Mouse (Mus musculus): ENCODE measurements around the gene 1700069L16Rik. TPM values are rescaled to one million over a fixed set of nuclear protein-coding genes. Genes with fewer than 3 reads are reported as not detected.

Gene 1700069L16Rik
- polyA plus RNA-seq, 1 experiment from 2014 or later = not detected

GRCm38 (mm10) chr5:113652215-113652614, 72.4 kb downstream of the 1700069L16Rik start:
- H3K4me3 ChIP-seq = no peak overlapping the region
- no peak for ATAC-seq (ENCODE audit: borderline replicate concordance, extremely low read depth, low FRiP score, low TSS enrichment)

GRCm38 (mm10) chr5:113650035-113650865, 74.3 kb downstream of the 1700069L16Rik start, which contains the start of gene Cmklr1:
Gene Cmklr1, minus strand, starts transcription at chr5:113650426.
- H3K27me3 ChIP-seq = peaks cover 10% of the 10 kb centered on the region
- no peaks in the 10 kb centered on the region for H3K36me3 ChIP-seq
- peak; percentile 75 for ATAC-seq (ENCODE audit: borderline replicate concordance, extremely low read depth, low FRiP score, low TSS enrichment)
- H3K4me2 ChIP-seq = peak within 1 kb of the TSS; percentile 55
- peak within 1 kb of the TSS; percentile 77 for H3K27ac ChIP-seq
- H3K4me3 ChIP-seq = peak within 1 kb of the TSS; percentile 48
- H3K4me1 ChIP-seq = peaks cover 28% of the 10 kb centered on the region
- H3K9ac ChIP-seq = peak within 1 kb of the TSS; percentile 44
- 5% methylated on average over 27 of the region's 30 CpGs for WGBS
- no peaks in the 10 kb centered on the region for H3K9me3 ChIP-seq

More at GRCm38 (mm10) chr5:113652215-113652614, 72.4 kb downstream of the 1700069L16Rik start:
- Histone ChIP-seq H3K9ac (no peak overlapping the region), H3K36me3 (no peaks in the 10 kb centered on the region), H3K9me3 (no peaks in the 10 kb centered on the region), H3K4me1 (peaks cover 28% of the 10 kb centered on the region), H3K27me3 (peaks cover 10% of the 10 kb centered on the region), H3K27ac (no peak overlapping the region), H3K4me2 (no peak overlapping the region)
- WGBS = 25% methylated on average over 5 of the region's 5 CpGs

GRCm38 (mm10) chr5:113648647-113649211, 75.8 kb downstream of the 1700069L16Rik start:
- Histone ChIP-seq H3K36me3 (no peaks in the 10 kb centered on the region), H3K27me3 (peaks cover 10% of the 10 kb centered on the region), H3K9me3 (no peaks in the 10 kb centered on the region), H3K4me1 (peaks cover 37% of the 10 kb centered on the region), H3K4me2 (peak overlapping the region; percentile 55), H3K27ac (0 out of 2 replicates have a peak overlapping the region, but pooled peaks have one; percentile 77), H3K4me3 (peak overlapping the region; percentile 48), H3K9ac (peak overlapping the region; percentile 19)
- no peak for ATAC-seq (ENCODE audit: borderline replicate concordance, extremely low read depth, low FRiP score, low TSS enrichment)
- 73% methylated on average over 5 of the region's 5 CpGs for WGBS

GRCm38 (mm10) chr5:113647141-113647540, 77.4 kb downstream of the 1700069L16Rik start:
- no peak overlapping the region for H3K9ac ChIP-seq
- H3K4me1 ChIP-seq = peaks cover 46% of the 10 kb centered on the region
- H3K9me3 ChIP-seq = no peaks in the 10 kb centered on the region
- no peak overlapping the region for H3K27ac ChIP-seq
- H3K4me3 ChIP-seq = no peak overlapping the region
- ATAC-seq (ENCODE audit: borderline replicate concordance, extremely low read depth, low FRiP score, low TSS enrichment) = no peak
- 80% methylated on average over 8 of the region's 8 CpGs for WGBS
- no peak overlapping the region for H3K4me2 ChIP-seq
- peaks cover 5% of the 10 kb centered on the region for H3K27me3 ChIP-seq
- H3K36me3 ChIP-seq = no peaks in the 10 kb centered on the region

GRCm38 (mm10) chr5:113644520-113644919, 80.1 kb downstream of the 1700069L16Rik start:
- Histone ChIP-seq H3K27ac (no peak overlapping the region), H3K9ac (no peak overlapping the region), H3K4me1 (peaks cover 56% of the 10 kb centered on the region), H3K9me3 (no peaks in the 10 kb centered on the region), H3K36me3 (no peaks in the 10 kb centered on the region), H3K27me3 (no peaks in the 10 kb centered on the region), H3K4me3 (no peak overlapping the region), H3K4me2 (no peak overlapping the region)
- 79% methylated on average over 4 of the region's 4 CpGs for WGBS
- no peak for ATAC-seq (ENCODE audit: borderline replicate concordance, extremely low read depth, low FRiP score, low TSS enrichment)

GRCm38 (mm10) chr5:113643107-113643848, 81.3 kb downstream of the 1700069L16Rik start:
- Histone ChIP-seq H3K4me3 (no peak overlapping the region), H3K27me3 (no peaks in the 10 kb centered on the region), H3K9me3 (no peaks in the 10 kb centered on the region), H3K9ac (no peak overlapping the region), H3K4me2 (0 out of 2 replicates have a peak overlapping the region, but pooled peaks have one; percentile 13), H3K4me1 (peaks cover 55% of the 10 kb centered on the region), H3K36me3 (no peaks in the 10 kb centered on the region), H3K27ac (no peak overlapping the region)
- ATAC-seq (ENCODE audit: borderline replicate concordance, extremely low read depth, low FRiP score, low TSS enrichment) = peak; percentile 66; the same call in 1 of the 2 replicates
- WGBS = 52% methylated on average over 18 of the region's 18 CpGs

Other genes with a start within 250 kb of the 1700069L16Rik start
- 5.5 and 5.6 TPM in 2 replicates for gene Wscd2, start 234.4 kb downstream of the 1700069L16Rik start, polyA plus RNA-seq (2015; fragmentation: Nextera tagmentation; extraction: Ambion mirVana)
- 17.5 and 21.4 TPM in 2 replicates for gene Cmklr1, start 74.3 kb downstream of the 1700069L16Rik start, polyA plus RNA-seq (2015; fragmentation: Nextera tagmentation; extraction: Ambion mirVana)
- 5.4 and 6.6 TPM in 2 replicates for gene Ficd, start 11.0 kb upstream of the 1700069L16Rik start, polyA plus RNA-seq (2015; fragmentation: Nextera tagmentation; extraction: Ambion mirVana)
- gene Sart3, start 47.7 kb upstream of the 1700069L16Rik start, polyA plus RNA-seq (2015; fragmentation: Nextera tagmentation; extraction: Ambion mirVana) = 55.4 and 58.8 TPM in 2 replicates
- gene Iscu, start 48.0 kb upstream of the 1700069L16Rik start, polyA plus RNA-seq (2015; fragmentation: Nextera tagmentation; extraction: Ambion mirVana) = 108 and 111 TPM in 2 replicates
- gene Tmem119, start 75.7 kb upstream of the 1700069L16Rik start, polyA plus RNA-seq (2015; fragmentation: Nextera tagmentation; extraction: Ambion mirVana) = 47.0 and 48.1 TPM in 2 replicates
- 4.6 and 8.2 TPM in 2 replicates for gene Selplg, start 107.9 kb upstream of the 1700069L16Rik start, polyA plus RNA-seq (2015; fragmentation: Nextera tagmentation; extraction: Ambion mirVana)
- gene Coro1c, start 184.0 kb upstream of the 1700069L16Rik start, polyA plus RNA-seq (2015; fragmentation: Nextera tagmentation; extraction: Ambion mirVana) = 143 and 144 TPM in 2 replicates

All from lung, embryonic 15.5 days (tissue).